Mouse (Mus musculus) ZHBTc4 (cell line): Measurements from ENCODE around the gene Ppp6r3.

Source experiments
- DNase-seq: peaks from one replicate; pipeline ENCODE4 v3.0.0-alpha.2; 2011; ENCODE audit warnings: low read depth, low spot score

Gene Ppp6r3

GRCm38 (mm10) chr19:3528646-3529045 is 46.9 kb downstream of the Ppp6r3 start:
- no peak for DNase-seq

GRCm38 (mm10) chr19:3527531-3527930 is 48.0 kb downstream of the Ppp6r3 start:
- no peak for DNase-seq

DNA sequence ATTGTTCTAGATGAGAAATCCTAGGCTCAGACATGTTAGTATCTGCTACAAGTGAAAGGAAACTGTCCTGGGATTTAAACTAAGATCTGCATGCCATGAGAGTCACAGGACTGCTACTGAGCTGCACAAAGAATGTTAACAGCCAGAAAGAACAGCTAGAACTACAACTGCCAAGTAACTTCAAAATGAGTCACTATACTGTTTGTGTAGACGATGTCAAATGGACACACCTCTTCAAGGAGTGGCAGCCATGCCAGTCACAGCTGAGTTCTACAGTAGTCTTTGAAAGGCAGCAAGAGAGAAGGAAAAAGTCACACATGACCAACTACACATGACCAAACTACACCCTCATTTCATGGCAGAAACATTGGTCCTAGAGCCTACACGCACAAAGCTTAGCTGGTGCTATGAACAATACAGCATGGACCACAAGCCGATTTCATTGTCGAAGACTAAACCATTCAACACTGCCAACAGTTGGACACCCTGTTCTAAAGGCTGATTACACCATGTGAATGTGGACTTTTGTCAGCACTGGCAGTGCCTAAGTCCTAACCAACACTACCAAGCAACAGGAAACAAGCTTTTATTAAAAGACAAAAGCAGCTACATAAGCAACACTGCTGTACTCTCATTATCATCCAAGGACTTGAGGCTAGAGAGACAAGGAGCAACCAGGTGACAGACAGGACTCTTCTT is 55.9 kb downstream of the Ppp6r3 start:
- no peak for DNase-seq

GRCm38 (mm10) chr19:3497216-3497615 is 78.3 kb downstream of the Ppp6r3 start:
- peak; percentile 13 for DNase-seq

DNA sequence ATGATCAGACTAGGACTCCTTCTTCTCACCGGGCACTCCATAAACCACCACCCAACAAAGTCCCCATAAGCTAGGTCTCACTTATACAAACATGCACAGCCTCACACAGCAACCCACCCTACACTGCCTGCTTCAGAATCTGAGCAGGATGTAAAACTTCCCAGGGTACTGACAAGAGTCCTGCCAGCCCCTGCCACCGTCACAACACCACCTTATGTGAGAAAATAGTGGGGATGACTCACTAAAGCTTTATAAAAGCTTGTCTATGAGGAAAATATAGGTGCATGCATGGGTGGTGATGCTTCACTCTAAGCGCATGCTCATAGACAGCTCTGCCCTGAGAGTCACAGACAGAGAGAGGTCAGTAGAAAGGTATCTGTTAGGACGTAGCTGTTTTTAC is 85.7 kb downstream of the Ppp6r3 start:
- DNase-seq, result no peak

DNA sequence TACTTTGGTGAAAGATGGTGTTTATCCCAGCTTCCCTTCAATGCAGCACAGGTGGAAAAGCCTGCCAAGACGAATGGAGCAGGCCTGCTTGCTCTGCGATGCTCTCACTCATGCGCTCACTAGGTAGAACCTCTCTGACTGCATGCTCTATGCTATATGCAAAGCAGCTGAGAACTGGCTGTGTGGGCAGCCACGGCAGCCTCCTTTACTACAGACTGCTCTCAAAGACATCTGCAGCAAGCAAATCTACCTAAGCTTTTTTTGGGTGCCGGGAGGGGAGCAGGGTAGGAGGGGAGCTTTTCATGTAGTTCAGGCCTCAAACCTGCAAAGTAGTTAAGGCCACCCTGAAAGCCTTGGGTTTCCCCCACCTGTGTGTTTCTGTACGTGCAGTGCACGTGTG is 92.7 kb downstream of the Ppp6r3 start:
- no peak for DNase-seq

GRCm38 (mm10) chr19:3480101-3480500 is 95.4 kb downstream of the Ppp6r3 start:
- no peak for DNase-seq

GRCm38 (mm10) chr19:3476996-3477395 is 98.6 kb downstream of the Ppp6r3 start:
- no peak for DNase-seq

GRCm38 (mm10) chr19:3471218-3471617 is 104.3 kb downstream of the Ppp6r3 start:
- no peak for DNase-seq

DNA sequence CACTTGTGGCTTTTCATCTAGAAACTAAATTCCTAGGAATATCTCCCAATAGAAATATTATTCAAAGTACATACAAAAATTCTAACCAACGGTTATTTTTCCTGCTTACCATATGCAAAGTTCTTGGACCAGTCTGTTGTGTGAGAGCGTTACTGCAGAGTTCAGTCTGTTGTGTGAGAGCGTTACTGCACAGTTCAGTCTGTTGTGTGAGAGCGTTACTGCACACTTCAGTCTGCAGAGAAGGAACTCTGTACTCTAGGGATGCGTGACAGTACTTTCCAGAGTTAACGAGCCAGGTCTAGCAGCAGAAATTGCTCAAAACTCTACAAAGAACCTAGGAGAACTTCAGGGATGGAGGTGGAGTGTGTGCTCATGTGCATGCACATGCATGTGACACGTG is 108.0 kb downstream of the Ppp6r3 start:
- DNase-seq, result no peak

DNA sequence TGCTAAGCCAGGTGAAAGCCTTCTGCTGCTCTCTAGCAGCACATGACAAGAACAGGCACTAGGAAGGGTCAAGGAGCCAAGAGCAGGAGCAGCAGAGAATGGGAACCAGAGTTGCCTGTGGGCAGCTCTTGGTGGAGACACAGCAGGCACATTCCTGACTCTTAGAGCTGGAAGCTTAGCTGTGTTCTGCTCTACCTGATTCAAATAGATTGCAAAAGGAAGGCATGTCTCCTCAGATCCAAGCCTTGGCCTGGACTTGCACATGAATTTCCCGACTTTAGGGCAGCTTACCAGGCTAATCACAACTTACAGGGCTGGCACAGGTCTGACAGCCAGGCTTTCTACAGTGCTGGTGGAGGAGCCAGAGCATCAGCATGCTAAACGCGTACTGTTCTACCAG is 115.6 kb downstream of the Ppp6r3 start:
- DNase-seq, result no peak

- DNase-seq, result no peak
These were observed 117.0 kb downstream of the Ppp6r3 start for GRCm38 (mm10) chr19:3458331-3459099.

GRCm38 (mm10) chr19:3457700-3458099 is 117.8 kb downstream of the Ppp6r3 start:
- DNase-seq, result no peak

DNA sequence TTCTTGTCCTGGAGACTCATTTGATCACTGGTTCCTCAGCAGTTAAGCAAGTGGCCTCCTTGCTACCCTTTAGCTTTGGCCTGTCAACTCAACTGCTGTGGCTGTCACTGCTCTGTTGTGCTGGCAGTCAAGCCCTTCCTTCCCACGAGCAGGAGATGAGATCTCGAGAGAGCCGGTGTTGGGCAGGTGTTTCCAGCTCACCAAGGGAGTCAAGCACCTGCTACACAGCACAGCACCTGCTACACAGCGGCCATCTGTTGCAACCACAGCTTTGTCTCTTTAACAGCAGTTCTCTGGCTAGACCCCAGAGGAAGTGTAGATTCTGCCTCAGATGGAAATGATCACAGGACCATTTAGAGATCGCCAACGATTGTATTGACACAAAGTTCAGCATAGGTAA is 123.9 kb downstream of the Ppp6r3 start:
- DNase-seq, result no peak

DNA sequence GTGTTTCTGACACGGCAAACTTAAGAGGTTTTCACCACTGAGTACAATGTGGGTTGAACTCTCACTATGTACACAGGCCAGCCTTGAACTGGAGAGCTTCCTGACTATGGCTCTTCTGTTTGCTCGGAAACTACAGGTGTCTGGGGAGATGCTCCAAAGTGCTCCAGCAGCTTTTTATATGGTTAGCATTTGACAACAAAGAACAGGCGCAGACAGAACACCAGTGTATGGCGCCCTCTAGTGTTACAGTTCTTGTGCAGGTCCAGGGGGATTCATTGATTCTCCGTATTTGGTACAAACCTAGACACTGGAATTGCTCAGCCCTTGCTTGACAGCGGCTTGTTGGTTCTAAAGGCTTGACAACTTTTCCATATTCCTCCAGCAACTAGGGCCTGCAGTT is 124.4 kb downstream of the Ppp6r3 start:
- peak; percentile 85 for DNase-seq

GRCm38 (mm10) chr19:3450714-3451113 is 124.8 kb downstream of the Ppp6r3 start:
- no peak for DNase-seq

DNA sequence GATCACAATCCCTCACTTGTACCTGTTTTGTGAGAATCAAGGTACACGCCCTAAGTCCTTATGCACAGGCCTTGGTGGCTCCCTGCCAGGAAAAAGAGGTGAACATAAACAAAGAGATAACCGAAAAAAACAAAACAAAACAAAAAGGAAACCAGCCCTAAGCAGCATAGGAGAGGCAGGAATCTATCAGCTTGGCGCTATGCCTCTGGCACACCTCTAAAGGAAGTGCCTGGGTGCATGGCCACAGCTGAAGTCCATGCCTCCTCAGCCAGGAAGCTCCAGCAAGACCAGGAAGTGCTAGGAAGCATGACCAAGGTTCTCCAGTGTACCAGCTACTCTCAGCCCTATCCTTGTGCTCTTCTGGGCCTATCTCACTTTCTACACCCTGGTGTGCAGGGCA is 126.3 kb downstream of the Ppp6r3 start:
- DNase-seq, result no peak

DNA sequence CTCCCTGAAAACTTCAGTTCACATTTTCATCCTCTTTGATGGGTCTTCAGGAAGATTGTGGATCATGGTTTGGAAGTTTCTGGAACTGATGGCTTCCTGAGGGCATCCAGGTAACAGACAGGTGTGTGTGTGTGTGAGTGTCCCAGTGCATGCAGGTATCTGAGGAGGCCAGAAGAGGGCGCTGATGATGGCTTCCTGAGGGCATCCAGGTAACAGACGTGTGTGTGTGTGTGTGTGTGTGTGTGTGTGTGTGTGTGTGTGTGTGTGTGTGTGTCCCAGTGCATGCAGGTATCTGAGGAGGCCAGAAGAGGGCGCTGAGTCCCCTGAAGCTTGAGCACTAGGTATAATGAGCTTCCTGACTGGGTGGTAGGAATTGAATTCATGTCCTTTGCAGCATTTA is 128.2 kb downstream of the Ppp6r3 start:
- peak; percentile 63 for DNase-seq

DNA sequence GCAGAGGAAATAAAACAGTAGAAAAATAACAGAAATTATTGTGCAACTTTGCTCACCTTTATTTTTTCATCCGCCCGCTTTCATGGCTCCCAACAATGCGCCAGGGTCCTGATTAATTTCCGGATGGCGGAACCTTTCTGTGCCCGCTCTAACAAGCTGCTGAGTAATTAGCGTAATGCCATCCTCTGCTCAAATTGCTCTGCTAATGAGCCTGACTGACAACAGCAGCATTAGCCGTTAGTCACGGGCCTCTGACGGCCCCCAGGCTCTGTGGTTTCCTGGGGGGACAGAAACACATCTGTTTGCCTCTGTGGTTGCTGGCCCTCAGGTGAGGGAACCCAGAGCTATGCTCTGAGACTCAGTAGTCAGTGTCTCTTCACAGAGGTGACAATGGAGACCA is 134.5 kb downstream of the Ppp6r3 start:
- no peak for DNase-seq

GRCm38 (mm10) chr19:3440667-3441066 is 134.9 kb downstream of the Ppp6r3 start:
- DNase-seq, result no peak

DNA sequence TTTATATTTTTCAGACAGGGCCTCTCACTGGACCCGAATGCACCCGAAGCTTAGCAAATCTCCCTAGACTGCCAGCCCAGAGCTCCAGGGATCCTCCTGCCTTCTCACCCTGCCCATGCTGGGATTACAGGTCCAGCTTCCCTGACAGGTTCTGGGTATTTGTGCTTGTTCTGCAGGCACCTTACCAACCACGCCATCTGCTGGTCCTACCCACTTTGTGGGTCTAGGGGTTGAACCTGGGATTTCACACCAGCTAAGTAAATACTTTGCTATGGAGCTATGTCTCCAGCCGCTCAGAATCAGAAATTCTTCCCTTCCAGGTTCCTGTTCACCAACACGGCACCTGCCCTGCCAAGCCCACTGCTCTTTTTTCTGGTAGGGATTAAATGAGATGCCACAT is 137.6 kb downstream of the Ppp6r3 start:
- peak; percentile 15 for DNase-seq

GRCm38 (mm10) chr19:3436840-3437239 is 138.7 kb downstream of the Ppp6r3 start:
- DNase-seq, result peak; percentile 83

- peak; percentile 16 for DNase-seq
These were observed 139.7 kb downstream of the Ppp6r3 start for GRCm38 (mm10) chr19:3435824-3436223.
